Mouse (Mus musculus) kidney, adult 2 months (tissue): ENCODE measurements at regions not wholly inside any gene's neighbourhood (a gene's known extent, or its start where the extent isn't known, plus 50 kb on each side); places are given as distances from the start of the nearest gene placed in this dataset.

Experiments used
- CTCF ChIP-seq: fragments of 200-500 bp; conservative IDR thresholded peaks from 2 replicates; pipeline ENCODE4 v1.5.1; 2011; ENCODE audit warnings: low read depth, mild to moderate bottlenecking, control low read depth, low read length, moderate library complexity, mixed read lengths; ENCODE audit not compliant: insufficient read depth, insufficient read length
- POLR2A ChIP-seq: fragments of 200-500 bp; IDR thresholded peaks from one replicate; pipeline ENCODE4 v1.6.1; 2011; ENCODE audit warnings: low read depth, low read length, control low read depth

- TF ChIP-seq CTCF (no peak), POLR2A (no peak)
Measured at GRCm38 (mm10) chr13:5317941-5318856, 543.1 kb upstream of the Klf6 start.
